Mouse (Mus musculus): ENCODE results near the gene Plekhm3. TPM values are rescaled to one million over a fixed set of nuclear protein-coding genes. Genes with fewer than 3 reads are reported as not detected.

Gene Plekhm3
- polyA plus RNA-seq, 1 experiment from 2014 or later: 4.8 TPM

GRCm38 (mm10) chr1:64736681-64737501 is 219.7 kb downstream of the Plekhm3 start:
- ATAC-seq: peak; percentile 11
- peak overlapping the region; percentile 61 for H3K9ac ChIP-seq (ENCODE audit: low read length)
- no peaks in the 10 kb centered on the region for H3K9me3 ChIP-seq (replicated peaks; ENCODE audit: control insufficient read depth, low read length)
- WGBS: under 1% methylated on average over 47 of the region's 56 CpGs
- H3K4me3 ChIP-seq (ENCODE audit: low read depth, low read length): peak overlapping the region; percentile 59
- H3K27me3 ChIP-seq (replicated peaks; ENCODE audit: control insufficient read depth, insufficient read depth, low read length): peaks cover 61% of the 10 kb centered on the region
- H3K27ac ChIP-seq (ENCODE audit: low read depth, low read length): no peak overlapping the region
- H3K4me2 ChIP-seq (ENCODE audit: low read length): peak overlapping the region; percentile 97
- DNase-seq (ENCODE audit: low spot score): peak; percentile 43
- H3K36me3 ChIP-seq (ENCODE audit: control insufficient read depth, insufficient read depth, low read length): no peaks in the 10 kb centered on the region
- peaks cover 19% of the 10 kb centered on the region for H3K4me1 ChIP-seq (ENCODE audit: control insufficient read depth, insufficient read depth, low read length)

Other genes starting within 250 kb of the Plekhm3 start
- 0.88 and 0.91 TPM in 2 replicates for gene Fzd5, start 219.1 kb downstream of the Plekhm3 start, polyA plus RNA-seq (2014; fragmentation: Nextera tagmentation; extraction: Ambion mirVana)
- not detected in 2 replicates for gene Akr1cl, start 75.9 kb upstream of the Plekhm3 start, polyA plus RNA-seq (2014; fragmentation: Nextera tagmentation; extraction: Ambion mirVana)
- not detected in 2 replicates for gene Cryge, start 94.3 kb upstream of the Plekhm3 start, polyA plus RNA-seq (2014; fragmentation: Nextera tagmentation; extraction: Ambion mirVana)
- gene Crygd, start 106.6 kb upstream of the Plekhm3 start, polyA plus RNA-seq (2014; fragmentation: Nextera tagmentation; extraction: Ambion mirVana): not detected in 2 replicates
- gene Crygc, start 116.9 kb upstream of the Plekhm3 start, polyA plus RNA-seq (2014; fragmentation: Nextera tagmentation; extraction: Ambion mirVana): not detected in 2 replicates
- 0.37 TPM in 1 of 2 replicates, not detected in the other for gene Crygb, start 125.5 kb upstream of the Plekhm3 start, polyA plus RNA-seq (2014; fragmentation: Nextera tagmentation; extraction: Ambion mirVana)
- gene Cryga, start 146.5 kb upstream of the Plekhm3 start, polyA plus RNA-seq (2014; fragmentation: Nextera tagmentation; extraction: Ambion mirVana): 0.30 TPM in 1 of 2 replicates, not detected in the other
- gene Gm28845, start 162.7 kb upstream of the Plekhm3 start, polyA plus RNA-seq (2014; fragmentation: Nextera tagmentation; extraction: Ambion mirVana): not detected in 2 replicates
- gene D630023F18Rik, start 166.4 kb upstream of the Plekhm3 start, polyA plus RNA-seq (2014; fragmentation: Nextera tagmentation; extraction: Ambion mirVana): 0.79 and 0.99 TPM in 2 replicates
- gene Idh1, start 229.7 kb upstream of the Plekhm3 start, polyA plus RNA-seq (2014; fragmentation: Nextera tagmentation; extraction: Ambion mirVana): 535 and 539 TPM in 2 replicates
- gene Pikfyve, start 229.9 kb upstream of the Plekhm3 start, polyA plus RNA-seq (2014; fragmentation: Nextera tagmentation; extraction: Ambion mirVana): 19.3 and 20.9 TPM in 2 replicates